Mouse (Mus musculus) c-Kit-positive CD71-negative TER-119-negative erythroid progenitor cells, embryonic 14.5 days (primary cell): ENCODE measurements around the gene Tuba3a.
"Not testable (repeated sequence)": the region's sequence is repeated elsewhere in the genome, so short reads cannot be mapped to it uniquely, and the experiment has no call there.

ENCODE experiments used
- DNase-seq: peaks from one replicate; pipeline ENCODE4 v3.0.0-alpha.2; 2013; ENCODE audit warnings: low read depth

Gene Tuba3a

DNA sequence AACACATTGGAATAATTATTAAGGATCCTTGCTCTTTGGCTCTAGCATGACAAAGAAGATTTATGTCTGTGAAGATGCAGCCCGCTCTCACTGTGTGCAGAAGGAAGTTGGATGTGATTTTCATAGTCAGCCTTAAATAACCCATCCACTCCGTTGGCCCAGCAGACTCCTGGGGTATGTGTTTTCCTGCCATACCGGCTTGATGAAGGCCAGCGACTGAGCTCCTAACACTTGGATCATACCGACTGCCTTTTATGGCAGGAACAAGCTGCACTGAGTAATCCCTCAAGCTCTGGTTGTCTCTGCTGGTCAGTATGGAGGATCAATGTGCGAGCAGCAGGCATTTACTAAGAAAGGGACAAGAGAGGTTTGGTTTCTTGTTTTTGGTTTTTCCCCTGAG, 19.6 kb upstream of the Tuba3a start:
- no peak for DNase-seq

DNA sequence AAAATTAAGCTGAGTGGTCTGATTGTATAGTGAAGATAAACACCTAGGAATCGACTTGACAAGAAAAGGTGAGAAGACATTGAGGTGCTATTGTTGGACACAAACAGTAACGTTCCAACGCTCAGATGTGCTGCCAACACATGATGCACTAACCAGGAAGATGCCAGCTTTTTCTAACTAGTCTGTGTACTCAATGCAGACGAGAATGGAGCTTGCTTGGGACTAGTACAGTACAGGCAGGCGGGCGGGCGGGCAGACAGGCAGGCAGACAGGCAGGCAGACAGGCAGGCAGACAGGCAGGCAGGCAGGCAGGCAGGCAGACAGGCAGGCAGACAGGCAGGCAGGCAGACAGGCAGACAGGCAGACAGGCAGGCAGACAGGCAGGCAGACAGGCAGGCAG, 18.6 kb upstream of the Tuba3a start:
- DNase-seq, result not testable (repeated sequence)

DNA sequence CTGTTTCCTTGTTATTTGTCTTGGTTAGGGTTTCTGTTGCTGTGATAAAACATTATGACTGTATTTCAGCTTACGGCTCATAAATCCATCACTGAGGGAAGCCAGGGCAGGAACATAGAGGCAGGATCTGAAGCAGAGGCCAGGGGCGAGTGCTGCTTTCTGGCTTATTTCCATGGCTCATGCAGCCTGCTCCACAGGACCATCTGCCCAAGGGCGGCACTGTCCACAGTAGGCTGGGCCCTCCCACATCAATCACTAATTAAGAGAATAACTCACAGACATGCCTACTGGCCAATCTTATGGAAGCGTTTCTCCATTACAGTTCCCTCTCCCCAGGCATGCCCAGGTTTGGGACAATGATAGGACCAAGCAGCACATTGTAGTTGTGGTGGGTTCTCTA, 17.4 kb upstream of the Tuba3a start:
- DNase-seq, result no peak

DNA sequence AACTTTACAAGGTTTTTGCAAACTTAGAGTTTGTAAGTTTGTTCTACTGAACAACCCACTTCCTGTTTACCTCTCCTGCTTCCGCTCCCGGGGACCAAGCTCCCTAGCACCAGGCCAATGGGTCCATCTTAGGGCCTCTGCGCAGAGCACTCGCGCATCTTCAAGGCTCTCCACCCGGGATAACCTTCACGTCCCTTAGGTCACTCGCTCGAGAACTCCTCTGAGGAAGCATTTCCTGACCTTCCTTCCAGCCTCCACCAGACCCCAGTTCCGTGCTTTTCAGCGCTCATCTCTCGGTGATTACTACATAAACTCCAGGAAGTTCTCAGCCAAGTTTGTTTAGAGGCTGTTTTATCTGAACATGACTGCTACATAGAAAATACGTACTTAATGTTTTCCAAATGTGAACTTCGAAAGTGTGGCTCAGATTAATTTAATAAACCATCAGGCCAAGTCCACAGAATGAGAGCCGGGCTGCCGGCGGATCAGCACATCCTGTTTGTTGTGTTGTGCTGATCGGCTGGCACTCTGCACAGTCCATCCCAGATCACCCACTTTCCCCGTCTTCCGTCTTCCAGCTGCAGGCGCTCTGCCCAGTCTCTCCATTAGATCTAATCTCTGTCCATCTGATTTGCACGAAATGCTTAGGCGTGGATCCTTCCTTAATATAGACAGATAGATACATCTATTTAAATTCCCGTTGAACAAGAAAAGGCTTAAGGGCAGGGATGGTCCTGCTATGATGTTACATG, 16.6 kb upstream of the Tuba3a start:
- no peak for DNase-seq

DNA sequence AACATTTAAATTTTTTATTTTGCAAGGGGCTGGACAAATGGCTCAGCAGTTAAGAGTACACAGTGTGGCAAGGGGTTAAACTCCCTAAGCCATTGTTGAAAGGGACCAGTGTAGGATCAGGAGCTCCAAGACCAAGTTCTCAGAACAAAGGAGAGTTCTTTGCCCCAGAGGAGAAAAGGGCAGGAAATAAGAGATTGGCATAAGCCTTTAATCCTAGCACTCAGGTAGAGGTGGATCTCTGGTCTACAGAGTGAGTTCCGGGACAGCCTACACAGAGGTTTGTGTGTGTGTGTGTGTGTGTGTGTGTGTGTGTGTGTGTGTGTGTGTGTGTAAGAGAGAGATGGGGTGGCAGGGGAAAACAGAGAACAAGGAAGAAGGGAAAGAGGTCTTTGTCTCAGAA, 15.1 kb upstream of the Tuba3a start:
- no peak for DNase-seq

DNA sequence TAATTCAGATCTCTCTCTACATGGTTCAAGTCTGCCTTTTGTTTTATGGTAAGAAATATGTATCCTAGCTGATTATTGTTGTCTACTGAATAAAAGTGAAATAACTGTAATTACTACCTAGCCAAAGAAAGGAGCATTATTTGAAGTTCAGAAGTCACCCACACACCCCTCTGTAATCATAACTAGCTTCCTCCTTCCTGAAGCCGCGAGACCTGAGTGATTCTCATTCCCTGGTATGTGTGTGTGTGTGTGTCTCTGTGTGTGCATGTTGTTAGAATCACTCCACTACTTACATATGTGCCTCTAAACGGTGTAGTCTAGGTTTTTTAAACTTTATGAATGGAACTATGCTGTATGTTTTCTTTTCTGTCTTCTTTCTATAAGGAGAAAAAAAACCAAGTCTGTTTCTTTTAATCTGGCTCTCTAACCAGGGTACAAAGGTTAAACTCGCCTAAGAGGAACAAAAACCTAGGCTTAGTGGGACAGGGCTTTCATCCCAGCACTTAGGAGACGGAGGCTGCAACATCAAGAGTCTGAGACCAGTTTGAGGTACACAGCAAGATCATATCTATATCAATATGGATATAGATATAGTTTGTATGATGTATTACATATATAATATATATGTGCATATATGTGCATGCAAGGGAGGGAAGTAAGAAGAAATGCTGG, 11.4 kb upstream of the Tuba3a start:
- DNase-seq, result no peak

DNA sequence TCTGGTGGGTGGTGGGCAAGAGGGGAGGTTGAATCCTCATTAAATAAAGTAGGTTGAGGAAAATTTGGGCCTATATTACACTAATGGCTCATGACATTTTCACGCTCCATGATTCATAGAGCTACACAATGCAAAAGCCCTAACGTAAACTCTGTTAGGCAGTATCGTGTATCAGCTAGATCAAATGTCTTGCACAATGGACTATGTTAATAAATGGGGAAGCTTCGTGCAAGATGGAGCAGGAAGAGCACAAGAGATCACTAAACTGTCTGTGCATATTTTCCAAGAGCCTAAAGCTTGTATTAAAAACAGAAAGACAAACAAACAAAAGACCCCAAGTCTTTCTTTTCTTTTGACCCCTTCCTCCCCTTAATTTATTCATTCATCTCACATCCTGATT, 8.2 kb upstream of the Tuba3a start:
- no peak for DNase-seq

DNA sequence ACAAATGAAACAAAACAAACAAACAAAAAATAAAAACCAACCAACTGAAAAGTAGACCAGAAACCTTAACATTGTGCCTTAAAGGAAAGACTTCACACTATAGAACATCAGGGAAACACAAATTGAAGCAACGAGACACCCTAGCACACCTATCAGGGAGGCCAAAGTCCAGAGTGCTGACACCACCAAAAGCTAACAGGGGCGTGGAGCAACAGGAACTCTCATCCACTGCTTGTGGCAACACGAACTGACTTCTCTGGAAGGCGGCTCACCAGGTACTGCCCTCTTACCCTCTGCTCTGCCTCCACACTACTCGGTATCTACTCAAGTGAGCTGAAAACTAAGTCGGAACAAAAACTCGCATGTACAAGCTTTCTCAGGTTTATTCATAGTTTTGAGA, 6.4 kb upstream of the Tuba3a start:
- DNase-seq, result no peak

DNA sequence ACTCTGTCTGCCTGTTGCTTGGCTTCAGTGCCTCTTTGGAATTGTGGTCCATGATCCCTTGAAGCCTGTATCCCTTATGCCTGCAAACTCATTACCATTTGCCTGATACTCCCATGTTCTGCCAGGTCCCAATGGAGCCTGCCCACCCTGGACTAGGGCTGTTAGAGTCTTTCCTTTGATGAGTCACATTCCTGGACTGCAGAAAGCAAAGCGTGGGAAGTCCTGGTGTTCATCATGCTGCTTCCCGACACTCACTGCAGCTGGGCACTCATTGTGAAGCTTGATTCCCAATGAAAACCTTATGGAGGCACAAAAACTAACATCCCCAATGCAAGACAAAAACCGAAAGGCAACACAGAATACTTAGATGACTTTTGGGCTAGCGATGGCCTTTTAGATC, 5.5 kb upstream of the Tuba3a start:
- DNase-seq, result no peak

DNA sequence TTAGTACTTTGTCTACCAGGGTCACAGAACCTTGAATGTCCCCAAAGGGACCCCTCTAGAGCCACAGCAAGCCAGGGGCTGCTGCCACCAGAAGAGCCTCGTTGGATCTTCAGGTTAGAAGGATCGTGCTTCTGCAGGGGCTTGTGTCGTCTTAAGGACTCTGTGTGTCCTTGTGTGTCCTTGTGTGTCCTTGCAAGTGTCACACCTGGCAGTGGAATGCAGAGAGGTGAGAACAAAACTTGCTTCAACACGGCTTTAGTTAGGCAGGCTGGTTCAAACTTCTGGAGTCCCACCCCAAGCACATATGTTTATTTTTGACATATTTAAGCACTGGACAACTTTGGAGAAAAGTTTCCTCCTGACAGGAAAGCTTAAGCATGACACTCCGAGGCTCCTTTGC, 2.9 kb upstream of the Tuba3a start:
- no peak for DNase-seq

DNA sequence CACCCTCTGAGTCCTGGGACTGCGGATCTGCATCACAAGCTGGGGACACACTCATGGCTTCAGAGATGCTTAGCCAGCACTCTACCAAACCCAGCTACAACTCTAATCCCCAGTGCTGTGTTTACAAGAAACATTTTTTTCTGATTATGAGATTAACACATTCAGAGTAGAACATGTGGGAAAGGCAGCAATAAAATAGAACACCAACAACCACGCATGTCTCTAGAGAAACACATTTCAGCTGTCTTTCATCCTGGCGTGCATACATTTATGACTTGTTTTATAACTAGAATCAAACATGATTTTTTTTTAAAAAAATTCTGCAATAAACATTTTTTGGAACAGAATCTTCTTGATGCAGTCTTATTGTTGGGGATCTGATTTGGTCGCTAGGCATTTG, 1.1 kb upstream of the Tuba3a start:
- no peak for DNase-seq

DNA sequence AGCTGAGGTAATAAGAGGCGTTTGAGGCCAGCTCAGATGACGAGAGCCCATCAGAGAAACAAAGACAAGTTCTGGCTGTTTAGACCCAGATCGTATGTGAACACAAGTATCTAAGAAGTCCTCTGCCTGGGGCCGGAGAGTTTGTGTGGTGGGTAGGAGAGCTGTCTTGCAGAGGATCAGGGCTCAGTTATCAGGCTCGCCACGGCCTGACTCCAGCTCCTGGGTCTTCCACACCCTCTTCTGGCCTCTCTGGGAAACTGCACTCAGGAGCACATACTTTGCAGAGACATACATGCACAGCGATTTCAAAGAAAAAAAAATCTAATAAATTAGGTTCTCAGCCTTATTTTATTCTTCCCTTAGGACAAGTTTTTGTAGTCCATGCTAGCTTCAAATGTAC, 1.1 kb downstream of the Tuba3a start:
- DNase-seq, result no peak

DNA sequence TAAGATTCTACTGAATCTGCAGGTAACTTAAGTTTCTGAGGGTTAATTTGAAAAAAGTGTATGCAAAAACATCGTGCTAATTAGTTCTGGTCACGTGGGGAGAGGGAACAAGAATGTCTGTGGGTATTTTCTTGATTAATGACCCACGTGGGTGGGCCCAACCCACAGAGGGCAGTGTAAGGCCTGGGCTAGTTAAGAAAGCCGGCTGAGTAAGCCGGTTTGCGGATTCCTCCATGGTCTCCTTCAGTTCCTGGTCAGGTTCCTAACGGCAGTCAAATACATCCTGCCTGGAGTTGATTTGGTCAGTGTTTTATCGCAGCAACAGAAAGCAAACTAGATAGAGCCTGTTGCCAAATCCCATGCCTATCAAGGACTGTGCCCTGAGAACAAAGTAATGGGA, 1.6 kb downstream of the Tuba3a start:
- no peak for DNase-seq

DNA sequence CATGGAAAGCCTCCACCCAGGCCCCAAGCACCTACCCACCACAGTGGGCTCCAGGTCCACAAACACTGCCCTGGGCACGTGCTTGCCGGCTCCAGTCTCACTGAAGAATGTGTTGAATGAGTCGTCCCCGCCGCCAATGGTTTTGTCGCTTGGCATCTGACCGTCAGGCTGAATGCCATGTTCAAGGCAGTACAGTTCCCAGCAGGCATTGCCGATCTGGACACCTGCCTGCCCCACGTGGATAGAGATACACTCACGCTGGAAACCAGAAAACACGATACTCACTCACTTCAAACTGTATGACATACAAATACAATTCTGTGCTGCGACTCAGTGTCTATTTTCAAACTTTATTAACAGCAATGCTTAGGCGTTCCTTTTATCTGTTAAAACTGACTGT, 3.1 kb downstream of the Tuba3a start:
- DNase-seq, result not testable (repeated sequence)

DNA sequence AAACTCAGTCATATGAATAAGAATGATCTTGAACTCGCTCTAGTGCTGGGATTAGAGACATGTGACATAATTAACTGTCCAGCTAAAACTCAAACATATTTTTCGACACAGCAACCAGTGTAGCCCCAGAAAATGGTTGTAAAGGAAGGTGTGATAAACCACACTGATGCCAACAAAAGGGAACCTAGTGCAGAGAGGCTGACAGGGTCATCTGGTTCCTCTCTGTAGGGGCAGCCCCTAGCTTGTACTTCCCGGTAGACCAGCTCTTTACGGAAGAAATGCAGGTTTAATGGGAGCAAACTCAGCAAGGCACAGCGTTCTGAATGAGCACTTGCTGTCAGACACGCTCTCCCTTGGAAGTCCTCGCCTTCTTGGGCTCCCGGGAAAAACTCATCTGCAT, 6.1 kb downstream of the Tuba3a start:
- no peak for DNase-seq

DNA sequence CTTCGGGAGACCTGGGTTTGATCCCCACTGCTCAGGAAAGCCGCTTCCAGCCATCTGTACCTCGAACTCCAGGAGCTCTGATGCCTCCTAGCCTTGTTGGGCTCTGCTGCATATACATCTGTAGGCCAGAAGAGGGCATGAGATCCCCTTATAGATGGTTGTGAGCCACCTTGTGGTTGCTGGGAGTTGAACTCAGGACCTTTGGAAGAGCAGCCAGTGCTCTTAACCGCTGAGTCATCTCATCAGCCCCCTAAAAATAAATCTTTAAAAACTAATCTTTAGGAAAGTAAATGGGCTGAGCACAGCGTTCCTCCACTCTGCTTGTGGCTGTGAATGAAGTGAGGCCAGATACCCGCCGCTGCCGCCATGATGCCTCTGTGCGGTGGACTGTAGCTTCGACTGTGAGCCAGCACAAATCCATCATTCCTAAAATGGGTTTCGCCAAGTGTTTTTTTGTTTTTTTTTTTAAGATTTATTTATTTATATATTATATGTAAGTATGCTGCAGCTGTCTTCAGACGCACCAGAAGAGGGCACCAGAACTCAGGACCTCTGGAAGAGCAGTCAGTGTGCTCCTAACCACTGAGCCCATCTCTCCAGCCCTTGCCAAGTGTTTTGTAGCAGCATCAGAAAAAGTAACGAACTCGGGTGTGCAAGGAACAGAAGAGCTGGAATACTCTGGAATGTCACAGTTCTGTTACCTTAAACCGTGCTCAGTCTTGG, 10.8 kb downstream of the Tuba3a start:
- DNase-seq, result peak; percentile 26

DNA sequence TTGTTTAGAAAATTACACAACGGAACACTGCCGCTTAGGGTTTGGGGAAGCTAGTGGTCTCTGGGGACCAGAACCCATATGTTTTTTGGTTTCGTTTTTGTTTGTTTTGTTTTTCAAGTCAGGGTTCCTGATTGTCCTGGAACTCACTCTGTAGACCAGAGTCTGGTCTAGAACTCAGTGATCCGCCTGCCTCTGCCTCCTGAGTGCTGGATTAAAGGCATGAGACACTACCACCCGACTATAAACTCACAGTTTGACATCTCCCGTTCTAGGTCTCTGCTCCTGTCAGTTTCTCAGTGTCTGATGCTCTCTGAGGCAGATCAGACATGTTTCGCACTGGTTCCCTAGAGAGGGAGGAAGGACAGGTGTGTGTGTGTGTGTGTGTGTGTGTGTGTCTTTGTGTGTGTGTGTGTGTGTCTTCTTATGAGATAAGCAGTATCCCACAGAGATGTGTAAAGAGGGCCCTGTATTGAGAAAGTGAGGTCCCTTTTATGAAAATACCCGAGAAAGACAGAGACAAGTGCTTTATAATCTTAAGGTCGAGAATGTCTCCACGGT, 13.5 kb downstream of the Tuba3a start:
- no peak for DNase-seq

DNA sequence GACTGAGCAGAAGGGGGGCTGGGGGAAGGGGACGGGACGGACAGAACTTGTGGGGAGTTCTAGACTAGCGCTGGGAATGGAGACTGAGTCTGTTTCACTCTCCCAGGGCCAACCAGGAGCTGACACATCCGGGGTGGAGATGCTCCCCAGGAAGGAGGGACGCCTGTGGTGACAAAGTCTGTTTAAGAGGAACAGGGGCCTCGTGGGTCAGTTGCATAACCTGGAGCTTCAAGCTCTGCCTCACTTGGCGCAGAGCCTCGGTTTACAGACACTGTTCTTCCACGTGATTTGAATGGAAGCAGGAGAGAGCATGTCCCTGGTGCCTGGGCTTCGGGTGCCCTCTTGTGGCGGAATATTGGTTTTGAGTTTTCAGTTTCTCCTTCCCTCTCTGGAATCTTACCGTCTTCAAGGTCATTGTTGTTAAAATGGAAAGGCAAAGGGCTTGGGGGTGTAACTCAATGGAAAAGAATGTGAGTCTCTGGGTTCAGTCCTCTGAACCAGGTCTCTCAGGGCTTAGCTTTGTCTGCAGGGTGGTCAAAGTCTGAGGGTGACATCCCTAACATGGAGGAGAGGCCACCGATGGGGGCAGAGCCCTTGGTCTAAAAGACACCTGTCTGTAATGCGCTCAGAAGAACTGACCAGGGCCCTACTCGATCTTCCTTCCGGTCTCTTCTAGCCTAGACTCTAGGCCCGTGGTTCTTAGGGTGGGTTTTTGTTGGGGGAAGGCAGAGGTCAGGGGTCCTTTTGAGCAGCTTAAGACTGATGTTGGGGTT, 14.2 kb downstream of the Tuba3a start:
- peak; percentile 89 for DNase-seq

DNA sequence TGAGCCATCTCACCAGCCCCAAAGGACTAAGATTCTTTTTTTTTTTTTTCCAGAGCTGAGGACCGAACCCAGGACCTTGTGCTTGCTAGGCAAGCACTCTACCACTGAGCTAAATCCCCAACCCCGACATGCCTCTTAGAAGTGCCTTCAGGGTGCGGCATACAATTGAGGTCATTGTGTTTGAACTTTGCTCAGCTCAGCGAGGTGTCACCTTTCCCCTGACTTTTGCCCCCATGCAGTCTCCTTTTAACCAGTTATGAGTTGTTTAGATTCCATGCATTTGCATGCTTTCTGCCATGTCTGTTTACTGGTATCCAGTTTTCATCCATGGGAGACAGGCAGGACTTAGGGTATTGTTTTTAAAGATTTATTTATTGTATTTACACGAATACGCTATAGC, 17.0 kb downstream of the Tuba3a start:
- DNase-seq, result no peak

DNA sequence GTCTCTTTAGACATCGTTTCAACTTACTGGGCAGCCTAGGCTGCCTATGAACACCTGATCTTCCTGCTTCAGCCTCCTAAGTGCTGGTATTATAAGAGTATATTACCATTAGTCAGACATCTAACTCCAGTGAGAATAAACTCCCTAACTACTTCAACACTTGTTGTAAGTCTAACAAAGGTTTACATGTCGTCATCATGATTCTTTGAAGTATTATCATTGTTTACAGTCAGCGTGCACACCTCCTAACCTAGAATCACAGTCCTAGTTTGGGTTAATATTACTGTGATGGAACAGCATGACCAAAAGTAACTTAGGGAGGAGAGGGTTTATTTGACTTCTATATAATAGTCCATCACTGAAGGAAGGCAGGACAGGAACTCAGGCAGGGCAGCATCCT, 18.4 kb downstream of the Tuba3a start:
- DNase-seq, result no peak

DNA sequence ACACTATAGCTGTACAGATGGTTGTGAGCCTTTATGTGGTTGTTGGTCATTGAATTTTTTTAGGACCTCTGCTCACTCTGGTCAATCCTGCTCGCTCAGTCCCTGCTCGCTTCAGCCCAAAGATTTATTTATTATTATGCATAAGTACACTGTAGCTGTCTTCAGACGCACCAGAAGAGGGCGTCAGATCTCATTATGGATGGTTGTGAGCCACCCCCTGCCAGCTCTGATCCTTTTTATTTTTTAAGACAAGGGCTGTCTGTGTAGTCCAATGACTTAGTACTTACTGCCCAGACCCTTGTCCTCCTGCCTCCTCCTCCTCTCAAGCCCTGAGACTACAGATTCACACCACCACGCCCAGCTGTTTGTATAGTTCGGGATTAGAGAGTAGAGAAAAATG, 19.2 kb downstream of the Tuba3a start:
- not testable (repeated sequence) for DNase-seq

DNA sequence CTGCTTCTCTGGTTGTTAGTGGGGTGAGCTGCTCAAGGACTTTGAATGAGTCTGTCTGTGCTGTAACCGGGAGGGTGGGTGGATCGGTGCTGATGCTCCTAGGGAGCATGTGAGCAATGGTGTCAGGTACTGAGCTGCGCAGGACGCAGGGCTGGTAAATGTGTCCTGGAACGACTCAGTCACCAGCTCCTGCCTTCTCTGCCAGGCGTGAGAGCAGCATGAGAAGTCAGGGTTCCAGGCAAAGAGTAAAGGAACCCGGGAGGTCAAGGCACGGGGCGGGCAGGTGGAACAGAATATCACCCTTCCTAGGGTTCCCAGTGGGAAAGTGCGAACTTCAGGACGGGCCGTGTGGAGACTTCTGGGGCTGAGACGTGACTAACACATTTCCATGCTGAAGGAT, 19.8 kb downstream of the Tuba3a start:
- no peak for DNase-seq
